Comparison of ENCODE assay signal across 31 mouse cellular contexts in genomic region chr4:143225886-143226285, GRCm38 (mm10). TPM values are rescaled to one million over a fixed set of nuclear protein-coding genes. Genes with fewer than 3 reads are reported as not detected.
A peak's percentile ranks its signal among the peaks of the same experiment; 100 is the strongest.
DNase-seq lines count a peak whose midpoint lies in the region; ATAC-seq and TF ChIP-seq lines count a peak whose summit lies in the region.
"Had no signal": no experiment of that assay in that cellular context is flagged by ENCODE, and none has a peak within 500 bp of the region (broad histone marks: within the 10 kb centered on the region; RNA-seq: fewer than 3 reads in every experiment).

No protein-coding gene starts in this region.

- DNase-seq in forebrain, postnatal 0 days, result no peak
- peak; percentile 20 for DNase-seq in limb, embryonic 14.5 days (ENCODE audit: low spot score)
- DNase-seq in limb, embryonic 10.5 days (ENCODE audit: low spot score), result no peak
- peak; percentile 61 for DNase-seq in embryo, embryonic 11 days
- peak; percentile 56 for DNase-seq in mesoderm, embryonic 11.5 days (ENCODE audit: low read depth, low spot score)
- DNase-seq in frontal cortex, adult 2 months (ENCODE audit: extremely low spot score in 1 of 2, low spot score in 1 of 2), result no peak
- no peak for DNase-seq in frontal cortex, postnatal 10 days (ENCODE audit: low spot score in 2 of 2)
- DNase-seq: adrenal gland, postnatal 14 days; cerebellum, adult 11-12 months; cerebellum, adult 9-11 months; kidney, adult 18-20 months; kidney, postnatal 25 days; liver; lung, adult 2 months; lung, postnatal 10 days; right cerebral cortex, adult 18-20 months; spleen, adult 18-20 months; thymus, postnatal 25 days had no signal

- WGBS in forebrain, postnatal 0 days, result 42% methylated on average over 9 of the region's 9 CpGs
- WGBS in forebrain, embryonic 15.5 days, result 50% methylated on average over 9 of the region's 9 CpGs
- WGBS in limb, embryonic 14.5 days, result 39% methylated on average over 9 of the region's 9 CpGs
- WGBS in limb, embryonic 10.5 days, result 65% methylated on average over 9 of the region's 9 CpGs

- H3K27ac ChIP-seq in forebrain, postnatal 0 days (ENCODE audit: low read depth, low read length), result no peak overlapping the region
- no peak overlapping the region for H3K27ac ChIP-seq in forebrain, embryonic 15.5 days (replicated peaks)
- H3K27ac ChIP-seq in limb, embryonic 14.5 days (replicated peaks; ENCODE audit: low read depth, low read length), result no peak overlapping the region
- H3K27ac ChIP-seq in limb, embryonic 10.5 days, result no peak overlapping the region
- H3K27ac ChIP-seq: embryonic facial prominence, embryonic 13.5 days; forebrain, embryonic 12.5 days; kidney, embryonic 15.5 days; left cerebral cortex, adult 2 months; liver, embryonic 14.5 days; macrophage; neural tube, embryonic 15.5 days had no signal

- H3K4me1 ChIP-seq in forebrain, postnatal 0 days (ENCODE audit: insufficient read depth), result no peaks in the 10 kb centered on the region
- H3K4me1 ChIP-seq in forebrain, embryonic 15.5 days, result no peaks in the 10 kb centered on the region
- peaks cover 14% of the 10 kb centered on the region for H3K4me1 ChIP-seq in limb, embryonic 14.5 days (ENCODE audit: control insufficient read depth, insufficient read depth, low read length)
- peaks cover 7% of the 10 kb centered on the region; the same call in 1 of the 2 replicates for H3K4me1 ChIP-seq in limb, embryonic 10.5 days
- H3K4me1 ChIP-seq: embryonic facial prominence, embryonic 13.5 days; forebrain, embryonic 12.5 days; kidney, embryonic 15.5 days; neural tube, embryonic 15.5 days had no signal

- no peaks in the 10 kb centered on the region for H3K36me3 ChIP-seq in forebrain, postnatal 0 days (ENCODE audit: insufficient read depth)
- no peaks in the 10 kb centered on the region for H3K36me3 ChIP-seq in forebrain, embryonic 15.5 days
- no peaks in the 10 kb centered on the region for H3K36me3 ChIP-seq in limb, embryonic 14.5 days (ENCODE audit: control insufficient read depth, insufficient read depth, low read length)
- no peaks in the 10 kb centered on the region for H3K36me3 ChIP-seq in limb, embryonic 10.5 days
- H3K36me3 ChIP-seq: embryonic facial prominence, embryonic 13.5 days; forebrain, embryonic 12.5 days; kidney, embryonic 15.5 days; neural tube, embryonic 15.5 days had no signal

- no peak for TF ChIP-seq CTCF in forebrain, postnatal 0 days (IDR thresholded peaks at IDR 0.05; ENCODE audit: low read depth)

- no peaks in the 10 kb centered on the region for H3K27me3 ChIP-seq in forebrain, postnatal 0 days (ENCODE audit: insufficient read depth, low read length)
- no peaks in the 10 kb centered on the region for H3K27me3 ChIP-seq in forebrain, embryonic 15.5 days
- no peaks in the 10 kb centered on the region for H3K27me3 ChIP-seq in limb, embryonic 14.5 days (ENCODE audit: control insufficient read depth, insufficient read depth, low read length)
- H3K27me3 ChIP-seq in limb, embryonic 10.5 days (ENCODE audit: low read depth, poor library complexity, severe bottlenecking), result no peaks in the 10 kb centered on the region
- H3K27me3 ChIP-seq: embryonic facial prominence, embryonic 13.5 days; forebrain, embryonic 12.5 days; kidney, embryonic 15.5 days; neural tube, embryonic 15.5 days; Patski had no signal

- no peak overlapping the region for H3K9ac ChIP-seq in forebrain, postnatal 0 days
- H3K9ac ChIP-seq in forebrain, embryonic 15.5 days (replicated peaks), result no peak overlapping the region
- H3K9ac ChIP-seq in limb, embryonic 14.5 days (ENCODE audit: low read depth, low read length, severe bottlenecking), result no peak overlapping the region
- H3K9ac ChIP-seq: embryonic facial prominence, embryonic 13.5 days; forebrain, embryonic 12.5 days; kidney, embryonic 15.5 days; liver, embryonic 14.5 days; neural tube, embryonic 15.5 days had no signal

- TF ChIP-seq POLR2A in limb, embryonic 14.5 days (IDR thresholded peaks at IDR 0.05; ENCODE audit: borderline replicate concordance, extremely low read depth, insufficient read depth, insufficient read length), result no peak

- H3K4me2 ChIP-seq in forebrain, postnatal 0 days (ENCODE audit: low read depth), result no peak overlapping the region
- H3K4me2 ChIP-seq in forebrain, embryonic 15.5 days (replicated peaks), result no peak overlapping the region
- no peak overlapping the region for H3K4me2 ChIP-seq in limb, embryonic 14.5 days (replicated peaks; ENCODE audit: low read depth, low read length, severe bottlenecking)
- H3K4me2 ChIP-seq: embryonic facial prominence, embryonic 13.5 days; forebrain, embryonic 12.5 days; kidney, embryonic 15.5 days; neural tube, embryonic 15.5 days had no signal

- H3K9me3 ChIP-seq in forebrain, postnatal 0 days (ENCODE audit: low read length), result no peaks in the 10 kb centered on the region
- H3K9me3 ChIP-seq in forebrain, embryonic 15.5 days, result no peaks in the 10 kb centered on the region
- no peaks in the 10 kb centered on the region for H3K9me3 ChIP-seq in limb, embryonic 14.5 days (ENCODE audit: control insufficient read depth, low read length)
- no peaks in the 10 kb centered on the region for H3K9me3 ChIP-seq in limb, embryonic 10.5 days (replicated peaks)
- H3K9me3 ChIP-seq: embryonic facial prominence, embryonic 13.5 days; forebrain, embryonic 12.5 days; kidney, embryonic 15.5 days; neural tube, embryonic 15.5 days had no signal

- peak; percentile 36; the same call in 1 of the 2 replicates for ATAC-seq in forebrain, postnatal 0 days
- no peak for ATAC-seq in forebrain, embryonic 15.5 days (replicated peaks)
- ATAC-seq in limb, embryonic 14.5 days (ENCODE audit: low FRiP score, low read depth), result no peak
- ATAC-seq: hindbrain, embryonic 16.5 days; midbrain, embryonic 16.5 days; Patski had no signal

- no peak overlapping the region for H3K4me3 ChIP-seq in forebrain, postnatal 0 days (ENCODE audit: low read depth, low read length)
- no peak overlapping the region for H3K4me3 ChIP-seq in forebrain, embryonic 15.5 days
- H3K4me3 ChIP-seq in limb, embryonic 14.5 days (replicated peaks; ENCODE audit: low read length), result no peak overlapping the region
- no peak overlapping the region for H3K4me3 ChIP-seq in limb, embryonic 10.5 days
- H3K4me3 ChIP-seq: embryonic facial prominence, embryonic 13.5 days; erythroblast, embryonic 14.5 days; forebrain, embryonic 12.5 days; kidney, embryonic 15.5 days; left cerebral cortex, adult 2 months; myocyte; neural tube, embryonic 15.5 days had no signal

RNA-seq across cellular contexts. Expression of gene Prdm2, which starts 13.1 kb away (rescaled TPM):
- 20.0 and 23.7 TPM in 2 replicates for total RNA-seq in forebrain, postnatal 0 days (2014; rRNA removed)
- 8.4 and 12.1 TPM in 2 replicates for polyA plus RNA-seq in forebrain, postnatal 0 days (2015; fragmentation: Nextera tagmentation; extraction: Ambion mirVana)
- 16.9 and 18.4 TPM in 2 replicates for polyA plus RNA-seq in forebrain, embryonic 15.5 days (2015; fragmentation: Nextera tagmentation; extraction: Ambion mirVana)
- polyA plus RNA-seq in limb, embryonic 14.5 days (2012; rRNA removed), result 26.2 and 28.8 TPM in 2 replicates
- 14.2 and 17.2 TPM in 2 replicates for polyA plus RNA-seq in limb, embryonic 14.5 days (2014; fragmentation: Nextera tagmentation; extraction: Ambion mirVana)
- polyA plus RNA-seq in limb, embryonic 10.5 days (2016; fragmentation: Nextera tagmentation; extraction: Ambion mirVana), result 15.4 and 18.3 TPM in 2 replicates
- polyA plus RNA-seq in frontal cortex, adult 2 months (2012; rRNA removed), result 19.2 and 19.6 TPM in 2 replicates

Comparison
In these comparisons a context has a peak if more than half of its experiments do, and no peak if none do; other contexts are left out.
1. DNase-seq: peak in limb, embryonic 14.5 days (single experiment), embryo, embryonic 11 days (single experiment) and mesoderm, embryonic 11.5 days (single experiment); none in forebrain, postnatal 0 days (single experiment), limb, embryonic 10.5 days (single experiment), frontal cortex, adult 2 months (0 of 2) and frontal cortex, postnatal 10 days (0 of 2).